Mouse (Mus musculus) right cerebral cortex, postnatal 25 days (tissue): ENCODE data around the gene Ahcyl1.
"Not testable (repeated sequence)": the region's sequence is repeated elsewhere in the genome, so short reads cannot be mapped to it uniquely, and the experiment has no call there.

Experiments used
- DNase-seq: peaks from one replicate; pipeline ENCODE4 v3.0.0; 2022

Gene Ahcyl1

DNA sequence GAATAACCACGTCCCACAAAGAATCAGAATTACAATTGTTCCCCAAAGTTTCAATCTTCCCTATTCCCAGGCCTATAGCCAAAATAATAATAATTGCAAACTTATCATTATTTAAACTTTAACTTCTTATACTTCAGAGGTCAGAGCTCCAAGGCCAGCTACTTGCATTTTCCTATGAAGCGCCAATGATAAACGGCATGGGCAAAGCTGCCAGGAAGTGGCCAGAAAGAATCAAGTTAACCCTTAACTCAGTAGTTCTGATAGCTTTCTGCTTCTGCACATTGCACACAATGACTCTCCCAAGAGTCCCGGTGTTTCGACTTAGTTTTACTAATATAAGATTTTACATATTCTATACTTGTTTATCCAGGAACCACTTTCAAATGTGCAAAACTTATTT is 46.1 kb downstream of the Ahcyl1 start:
- DNase-seq = not testable (repeated sequence)

DNA sequence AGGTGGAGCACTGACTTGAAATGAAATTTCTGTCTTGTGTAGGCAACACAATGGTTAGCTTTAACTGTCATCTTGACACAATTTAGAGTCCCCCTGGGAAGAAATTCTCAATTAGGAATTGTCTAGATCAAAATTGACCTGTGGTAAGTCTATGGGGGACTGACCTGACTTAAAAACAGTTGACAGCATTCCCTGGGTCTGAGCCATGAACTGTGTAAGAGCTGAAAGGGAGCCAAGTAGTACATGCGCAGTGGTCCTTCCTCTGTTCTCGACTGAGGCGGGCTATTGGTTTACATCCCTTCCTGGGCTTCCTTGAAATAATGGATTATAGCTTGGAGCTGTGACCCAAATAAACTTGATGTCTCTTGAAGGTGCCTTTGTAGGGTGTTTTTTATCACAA is 49.4 kb downstream of the Ahcyl1 start:
- no peak for DNase-seq

DNA sequence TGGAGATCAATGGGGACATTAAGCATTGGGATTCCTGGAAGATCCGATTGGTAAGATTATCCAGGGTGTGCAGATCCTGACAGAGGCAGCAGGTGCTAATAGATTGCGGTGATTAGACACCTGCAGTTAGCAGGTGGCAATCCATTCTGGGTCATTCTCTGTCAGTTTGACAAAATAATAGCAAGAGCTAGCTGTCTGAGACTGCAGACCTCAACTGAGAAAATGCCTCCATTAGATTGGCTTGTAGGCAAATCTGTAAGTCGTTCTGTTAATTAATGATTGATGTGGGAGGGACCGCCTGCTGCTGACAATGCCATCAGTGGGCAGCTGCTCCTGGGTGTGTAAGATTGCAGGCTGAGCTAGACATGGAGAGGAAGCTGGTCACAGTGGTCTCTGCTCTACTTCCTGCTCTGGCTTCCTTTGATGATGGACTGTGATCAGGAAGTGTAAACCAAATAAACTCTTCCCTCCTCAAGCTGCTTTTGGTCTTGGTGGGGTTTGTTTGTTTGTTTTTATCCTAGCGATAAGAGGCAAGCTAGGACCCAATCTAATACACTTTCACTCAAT is 58.7 kb downstream of the Ahcyl1 start:
- no peak for DNase-seq

DNA sequence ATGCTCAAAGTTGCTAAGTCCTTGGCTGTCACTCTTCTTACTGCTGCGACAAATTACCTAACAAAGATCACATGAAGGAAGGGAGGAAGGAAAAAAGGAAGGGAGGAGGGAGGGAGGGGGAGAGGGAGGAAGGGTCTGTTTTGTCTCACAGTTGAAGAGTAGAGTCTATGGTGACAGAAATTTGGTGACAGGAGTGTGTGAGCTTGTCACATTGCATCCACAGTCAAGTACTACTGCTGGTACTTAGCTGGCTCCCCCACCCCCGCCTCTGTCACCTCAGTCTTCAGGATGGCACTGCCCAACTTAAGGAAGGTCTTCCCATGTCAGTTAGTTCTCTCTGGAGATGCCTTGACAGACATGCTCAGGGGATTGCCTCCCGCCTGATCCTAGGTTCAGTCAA is 60.1 kb downstream of the Ahcyl1 start:
- no peak for DNase-seq

DNA sequence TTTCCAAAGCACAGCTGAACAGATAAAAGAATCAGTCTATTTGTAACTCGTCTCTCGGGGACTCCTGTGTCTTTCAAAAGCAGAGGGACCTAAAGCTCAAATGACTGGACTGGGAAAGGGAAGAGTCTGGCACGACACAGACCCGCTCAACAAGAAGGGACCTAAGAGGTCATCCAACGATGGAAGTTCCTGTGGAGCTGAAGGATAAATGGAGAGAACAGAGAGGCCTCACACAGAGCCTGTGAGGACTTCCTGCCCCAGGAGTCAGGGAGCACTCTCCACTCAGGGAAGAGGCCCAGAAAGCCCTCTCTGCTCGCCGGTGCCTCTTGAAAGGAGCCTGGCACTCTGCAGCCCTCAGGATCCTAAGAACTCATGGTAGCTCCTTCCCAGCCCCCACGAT is 60.5 kb downstream of the Ahcyl1 start:
- DNase-seq = no peak

DNA sequence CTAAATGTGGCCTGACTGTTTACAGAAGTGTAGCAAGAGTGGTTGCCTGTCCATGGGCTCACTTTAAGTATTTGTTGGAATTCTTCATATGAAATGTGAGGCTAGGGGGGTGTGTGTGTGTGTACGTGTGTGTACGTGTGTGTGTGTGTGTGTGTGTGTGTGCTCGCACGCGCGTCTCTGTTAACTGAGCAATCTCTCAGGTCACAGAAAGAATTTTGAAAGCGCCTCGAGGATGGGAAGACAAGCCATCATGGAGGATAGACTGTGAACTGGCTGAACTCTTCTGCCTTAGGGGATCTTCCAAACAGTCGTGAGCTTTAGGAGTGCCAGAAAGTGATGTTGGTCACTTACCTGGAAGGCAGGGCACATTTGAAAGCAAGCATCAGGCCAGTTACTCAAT is 62.5 kb downstream of the Ahcyl1 start:
- DNase-seq = no peak

DNA sequence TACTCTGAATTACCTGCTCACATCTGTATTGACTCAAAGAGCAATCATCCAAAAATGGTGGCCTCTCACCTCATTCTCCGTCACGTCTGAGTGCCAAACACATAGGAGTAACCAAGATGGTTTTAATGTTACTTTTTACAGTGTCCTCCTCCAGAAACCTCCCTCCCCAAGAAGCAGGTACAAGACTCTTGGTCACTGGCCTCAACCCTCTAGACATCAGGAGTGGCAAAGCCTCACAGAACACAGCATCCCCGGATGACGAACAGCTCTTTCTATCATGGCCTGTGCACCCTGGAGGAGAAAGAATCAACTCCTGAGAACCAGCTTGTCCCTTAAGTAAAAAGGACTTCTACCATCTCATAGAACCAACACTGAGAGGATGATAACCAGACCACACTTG is 63.6 kb downstream of the Ahcyl1 start:
- DNase-seq = no peak

DNA sequence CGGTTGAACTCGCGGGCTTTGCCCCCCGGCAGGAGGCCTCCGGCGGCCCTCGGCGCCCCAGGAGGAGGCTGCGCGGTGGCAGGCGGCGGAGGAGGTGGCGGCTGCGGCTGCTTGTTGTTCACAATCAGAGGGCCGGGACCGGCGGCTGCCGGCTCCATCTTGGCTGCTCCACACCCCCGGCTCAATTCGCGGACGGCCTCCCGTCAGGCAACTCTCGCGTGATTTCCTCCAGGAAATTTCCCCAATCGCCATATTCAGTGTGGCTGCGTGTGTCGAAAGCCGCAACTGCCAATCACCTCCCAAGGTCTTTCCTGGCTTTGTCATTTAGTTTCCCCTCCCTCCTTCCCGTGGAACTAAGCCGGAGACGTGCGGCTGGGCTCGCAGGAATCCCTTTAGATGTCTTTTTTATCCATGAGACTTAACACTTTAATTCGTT is 64.8 kb downstream of the Ahcyl1 start, which contains the start of gene Strip1:
Strip1 (minus strand) TSS at position 172 of the 436 bp plus-strand sequence.
- peak; percentile 92 for DNase-seq

DNA sequence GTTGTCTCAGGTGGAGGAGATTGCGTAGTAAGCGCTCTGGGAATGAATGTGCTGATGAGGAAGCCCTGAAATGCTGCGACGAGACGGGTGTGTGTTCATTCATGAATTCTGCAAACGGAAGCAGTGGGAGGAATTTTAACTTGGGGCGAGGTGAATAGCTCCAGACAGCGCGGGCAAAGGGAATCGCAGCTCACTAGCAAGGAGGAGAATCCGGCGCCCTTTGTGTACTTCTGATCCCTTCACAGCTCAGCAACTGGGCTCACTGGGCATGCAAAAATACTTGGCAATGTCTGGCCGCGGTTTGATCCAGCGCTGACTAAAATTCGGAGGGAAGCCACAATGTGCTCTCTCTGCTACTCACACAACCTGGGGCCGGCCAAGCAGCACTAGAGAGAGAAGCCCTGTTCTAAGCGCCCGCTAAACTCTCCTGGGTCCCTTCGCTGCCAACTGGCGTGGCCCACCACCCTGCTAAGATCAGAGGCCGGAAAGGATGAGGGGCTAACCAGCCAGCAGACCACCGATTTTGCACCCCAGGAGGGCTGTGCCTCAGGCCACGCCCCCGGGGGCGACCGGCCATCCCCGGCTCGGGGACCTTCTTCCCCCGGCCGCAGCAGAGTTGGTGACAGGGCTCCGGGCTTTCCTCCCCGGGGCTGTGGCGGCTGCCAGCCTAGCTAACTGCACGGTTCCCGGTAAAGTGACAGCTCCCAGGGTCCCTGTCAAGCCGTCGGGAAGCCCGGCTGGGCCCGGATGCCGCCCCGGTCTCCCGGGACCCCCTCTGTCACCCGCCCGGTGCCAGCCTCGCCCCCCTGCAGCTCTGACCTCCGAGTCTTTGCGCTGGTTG is 65.5 kb downstream of the Ahcyl1 start, which contains the start of gene Gm10961:
Gm10961 (plus strand) TSS at position 641 of the 841 bp plus-strand sequence.
- DNase-seq = peak; percentile 55

DNA sequence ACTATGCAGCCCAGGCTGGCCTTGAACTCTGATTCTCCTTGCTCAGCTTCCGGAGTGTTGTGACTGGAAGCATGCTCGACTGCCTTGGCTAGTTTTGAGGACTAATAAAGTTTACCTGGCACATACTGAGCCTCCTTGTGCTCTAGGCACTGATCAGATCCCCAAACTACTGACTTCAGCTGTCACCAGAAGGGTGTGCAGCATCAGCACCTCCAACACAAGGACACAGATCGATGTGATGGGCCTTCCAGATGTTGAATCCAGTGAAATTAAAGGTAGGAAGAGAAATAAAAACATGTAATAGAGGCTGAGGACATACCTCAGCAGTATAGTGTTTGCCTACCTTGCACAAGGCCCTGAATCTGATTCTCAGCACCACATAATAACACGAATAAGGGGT is 66.9 kb downstream of the Ahcyl1 start:
- no peak for DNase-seq

DNA sequence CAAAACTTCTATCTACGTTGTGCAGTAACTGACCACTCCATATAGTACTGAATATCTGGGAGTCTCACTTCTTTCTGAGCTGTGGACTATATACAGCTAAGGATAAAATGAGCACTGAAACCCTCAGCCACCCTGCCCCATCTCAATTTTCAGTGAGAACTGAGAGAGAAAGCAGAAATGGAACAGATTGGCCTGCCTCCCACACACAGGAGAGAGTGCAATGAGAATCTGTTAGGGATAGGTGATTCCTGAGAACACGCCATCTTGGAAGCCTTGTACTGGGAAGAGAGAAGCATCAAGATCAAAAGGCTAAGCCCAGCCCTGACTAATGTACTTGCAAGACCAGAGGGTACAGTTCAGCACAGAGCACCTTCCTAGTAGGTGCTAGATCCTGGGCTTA is 67.8 kb downstream of the Ahcyl1 start:
- DNase-seq = no peak

DNA sequence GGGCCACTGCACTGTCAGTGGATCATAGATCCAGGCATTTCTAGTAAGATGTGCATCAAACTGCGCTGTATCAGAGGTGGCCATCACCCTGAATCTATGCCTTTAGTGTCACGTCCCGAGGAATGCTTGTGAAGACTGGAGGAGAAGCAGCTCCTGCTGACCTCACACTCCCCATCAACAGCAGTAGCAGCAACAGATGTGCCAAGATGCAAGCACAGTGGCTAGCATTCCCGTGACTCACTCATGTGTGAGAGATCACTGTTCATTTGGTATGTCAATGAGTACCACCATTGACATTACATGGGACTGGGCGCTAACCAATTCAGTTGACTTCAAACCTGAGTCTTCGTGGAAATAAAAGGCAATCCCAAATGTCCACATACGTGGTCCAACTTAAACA is 68.7 kb downstream of the Ahcyl1 start:
- no peak for DNase-seq

DNA sequence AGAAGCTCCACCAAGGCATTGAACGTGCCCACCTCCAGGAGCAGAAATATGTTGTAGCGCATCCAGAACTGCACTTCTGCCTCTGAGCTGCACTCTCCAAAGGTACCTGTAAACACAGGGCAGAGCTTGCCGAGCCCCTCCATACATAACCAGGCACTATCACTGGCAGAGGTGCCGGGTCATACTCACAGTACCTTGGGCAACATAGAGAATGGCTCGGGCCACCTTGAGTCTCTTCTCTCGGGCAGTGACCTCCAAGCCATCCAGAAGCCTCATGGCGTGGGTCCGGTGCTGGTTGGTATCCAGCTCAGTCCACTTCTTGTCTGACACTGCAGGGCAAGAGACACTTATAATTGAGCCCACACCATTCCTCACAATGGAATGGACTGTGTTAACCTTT is 69.6 kb downstream of the Ahcyl1 start:
- DNase-seq = no peak

DNA sequence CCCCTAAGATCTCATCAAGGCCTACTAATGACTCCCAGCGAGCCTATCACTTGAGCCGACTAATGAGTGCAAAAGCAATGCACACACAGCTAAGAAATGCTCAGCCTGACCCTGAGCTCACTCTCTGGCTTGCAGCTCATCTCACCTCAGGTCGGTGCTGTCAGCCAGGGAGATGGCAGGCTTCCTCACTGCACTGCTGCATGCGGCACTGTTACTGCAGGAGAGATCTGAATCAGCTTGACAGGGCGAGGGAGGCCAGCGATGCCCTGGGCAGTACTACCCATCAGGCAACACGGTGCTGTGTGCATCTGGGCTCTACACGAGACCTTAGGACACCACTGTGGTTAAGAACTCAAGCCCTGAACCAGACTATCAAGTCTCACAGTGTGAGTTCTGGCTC is 70.8 kb downstream of the Ahcyl1 start:
- no peak for DNase-seq

DNA sequence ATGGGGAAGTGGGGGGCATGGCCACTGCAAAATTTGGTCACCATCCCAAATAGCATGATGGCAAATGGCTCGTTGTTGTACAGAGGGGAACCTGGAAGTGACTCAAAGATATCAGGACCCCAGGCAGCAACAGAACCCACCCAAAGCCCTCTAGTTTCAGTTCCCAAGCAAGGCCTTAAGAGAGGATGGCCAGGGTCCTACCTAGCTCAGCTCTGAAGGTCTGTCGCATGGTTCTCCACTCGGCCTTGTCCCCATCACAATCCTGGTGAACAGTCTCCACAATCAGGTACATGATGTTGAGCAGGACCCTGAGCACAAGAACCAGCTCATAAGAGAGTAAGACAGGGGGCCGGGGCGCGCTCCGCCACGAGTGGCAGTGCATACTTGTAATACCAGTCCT is 71.9 kb downstream of the Ahcyl1 start:
- no peak for DNase-seq

DNA sequence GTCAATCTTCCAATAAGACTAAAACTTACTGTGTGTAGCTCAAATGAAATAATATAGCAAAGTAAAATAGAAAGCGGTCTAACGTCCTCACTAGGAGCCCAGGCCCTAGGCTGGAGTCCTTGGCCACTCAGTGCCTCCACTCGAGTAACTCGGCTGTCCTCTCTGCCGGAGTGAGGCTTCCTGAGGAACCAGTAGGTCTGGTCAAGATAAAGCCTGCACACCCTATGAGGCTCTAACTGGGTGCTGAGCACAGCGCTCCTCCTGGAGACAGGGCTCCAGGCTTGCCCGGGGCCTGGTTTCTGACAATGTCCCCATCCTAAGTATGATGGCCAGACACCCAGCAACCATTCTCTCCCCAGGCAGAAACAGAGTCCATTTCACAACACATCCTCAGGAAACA is 73.8 kb downstream of the Ahcyl1 start:
- DNase-seq = peak; percentile 1

DNA sequence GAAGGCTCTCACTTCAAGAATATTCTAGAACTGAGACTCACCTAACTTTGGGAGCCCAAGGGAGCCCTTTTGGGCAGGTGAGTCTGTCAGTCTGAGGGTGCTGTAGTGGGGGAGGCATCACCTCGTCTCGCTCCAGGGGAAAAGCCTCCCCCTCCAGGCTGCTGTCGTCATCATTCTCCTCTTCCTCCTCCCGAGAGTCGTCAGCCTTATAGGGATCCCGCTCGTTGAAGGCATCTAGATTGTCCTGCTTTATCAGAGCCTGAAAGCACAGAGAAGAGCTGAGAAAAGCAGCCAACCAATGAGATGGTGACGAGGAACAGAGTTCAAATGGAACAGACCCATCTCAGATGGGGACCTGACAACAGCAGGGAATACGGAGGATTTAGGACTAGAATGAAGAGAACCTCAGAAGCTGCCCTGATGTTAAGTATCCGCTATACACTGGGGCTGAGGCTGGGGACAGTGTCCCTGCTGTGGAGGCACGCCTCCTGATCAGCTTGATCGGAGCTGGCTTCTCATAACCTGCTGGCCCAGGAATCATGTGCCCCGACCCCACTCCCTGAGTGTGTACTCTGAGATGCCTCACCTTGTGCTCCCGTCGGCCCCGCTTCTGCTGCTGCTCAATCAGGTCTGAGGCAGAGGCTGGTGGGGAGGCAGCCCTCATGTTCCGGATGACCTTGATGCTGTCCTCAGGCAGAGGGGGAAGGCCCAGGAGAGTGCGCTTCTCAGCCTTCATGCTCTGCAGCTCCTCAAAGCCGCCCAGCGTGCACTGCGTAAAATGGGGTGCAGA is 74.9 kb downstream of the Ahcyl1 start:
- peak; percentile 2 for DNase-seq

DNA sequence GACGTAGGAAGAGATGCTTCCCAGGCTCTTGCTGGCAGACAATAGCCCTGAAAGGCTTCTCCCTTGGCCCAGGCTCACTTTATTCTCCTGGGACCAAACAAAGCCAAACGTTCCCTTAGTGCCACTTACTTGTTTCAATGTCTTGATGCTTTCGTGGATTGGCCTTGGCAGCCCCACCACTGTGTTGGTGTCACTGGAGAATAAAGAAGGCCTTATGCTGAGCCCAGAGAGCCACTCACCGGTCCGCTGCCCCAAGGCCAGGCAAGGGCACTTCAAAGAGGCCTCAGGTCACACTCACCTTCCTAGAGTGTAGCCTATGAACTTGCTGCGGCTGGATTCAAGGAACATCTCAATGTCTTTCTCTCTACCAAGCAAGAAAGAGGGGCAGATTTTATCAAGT is 76.4 kb downstream of the Ahcyl1 start:
- DNase-seq = no peak

DNA sequence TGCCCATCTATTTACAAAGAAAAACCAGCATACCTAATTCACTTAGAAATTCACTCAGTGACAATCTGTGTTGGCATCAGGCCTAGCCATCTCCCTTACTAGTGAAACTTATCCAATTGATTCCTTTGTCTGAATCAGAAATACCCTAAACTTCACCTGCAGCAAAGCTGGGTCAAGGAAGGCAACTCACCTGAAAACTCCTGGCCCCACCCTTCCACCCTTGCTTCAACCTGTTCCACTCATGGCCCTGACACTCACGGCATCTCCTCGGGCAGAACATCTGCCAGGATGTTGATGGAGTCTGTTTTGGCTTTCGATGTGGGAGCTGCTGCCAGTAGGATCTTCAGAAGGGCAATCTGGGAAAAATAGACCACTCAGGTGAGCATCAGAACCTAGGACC is 78.6 kb downstream of the Ahcyl1 start:
- peak; percentile 0 for DNase-seq
